Comparison of ENCODE assay signal across 8 mouse cellular contexts in the genomic region with DNA sequence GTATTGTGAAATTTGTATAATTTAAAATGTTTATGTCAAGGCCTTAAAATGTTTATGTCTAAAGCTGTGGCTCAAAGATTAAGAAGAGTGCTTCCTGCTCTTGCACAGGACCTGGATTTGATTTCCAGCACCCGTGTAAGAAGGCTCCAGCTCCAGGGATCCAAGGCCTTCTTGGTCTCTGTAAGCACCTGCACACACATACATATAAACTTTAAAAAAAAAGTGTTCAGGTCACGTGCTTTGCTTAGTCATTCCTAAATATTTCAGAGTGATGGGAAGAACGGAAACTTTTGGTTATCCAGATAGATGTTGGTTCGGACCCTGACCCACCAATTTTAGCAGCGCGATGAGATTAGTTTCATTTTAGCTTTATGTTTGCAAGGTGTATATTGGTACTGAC. TPM values are rescaled to one million over a fixed set of nuclear protein-coding genes. Genes with fewer than 3 reads are reported as not detected.
A peak's percentile ranks its signal among the peaks of the same experiment; 100 is the strongest.
DNase-seq lines count a peak whose midpoint lies in the region; ATAC-seq lines count a peak whose summit lies in the region.

No protein-coding gene starts in this region.

- no peak for ATAC-seq in erythroblast, adult 5-6 weeks (replicated peaks; ENCODE audit: low FRiP score, poor library complexity, severe bottlenecking)
- no peak for ATAC-seq in forebrain, embryonic 13.5 days
- ATAC-seq in liver, embryonic 15.5 days (ENCODE audit: insufficient read depth) = no peak
- ATAC-seq in megakaryocyte-erythroid progenitor cell, adult 5-6 weeks (replicated peaks; ENCODE audit: low FRiP score, low TSS enrichment, poor library complexity, severe bottlenecking) = no peak
- no peak for ATAC-seq in granulocyte monocyte progenitor cell, adult 5-6 weeks (replicated peaks; ENCODE audit: poor library complexity, severe bottlenecking)

- peaks cover 43% of the 10 kb centered on the region for H3K4me1 ChIP-seq in erythroblast, embryonic 14.5 days (ENCODE audit: control insufficient read depth)
- peaks cover 10% of the 10 kb centered on the region for H3K4me1 ChIP-seq in forebrain, embryonic 13.5 days
- peaks cover 31% of the 10 kb centered on the region for H3K4me1 ChIP-seq in liver, embryonic 15.5 days (replicated peaks)

- 72% methylated on average over 6 of the region's 6 CpGs for WGBS in forebrain, embryonic 13.5 days
- 62% methylated on average over 6 of the region's 6 CpGs for WGBS in liver, embryonic 15.5 days (ENCODE audit: insufficient replicate concordance)

- peak overlapping the region; percentile 88 for H3K4me3 ChIP-seq in erythroblast, embryonic 14.5 days (replicated peaks)
- H3K4me3 ChIP-seq in forebrain, embryonic 13.5 days = peak overlapping the region; percentile 71
- H3K4me3 ChIP-seq in liver, embryonic 15.5 days (replicated peaks) = peak overlapping the region; percentile 86

- DNase-seq in 416B (ENCODE audit: low read depth) = peak; percentile 54
- no peak for DNase-seq in layer of hippocampus, adult 11-12 months (ENCODE audit: low spot score)

- peak overlapping the region; percentile 86 for H3K9ac ChIP-seq in forebrain, embryonic 13.5 days
- H3K9ac ChIP-seq in liver, embryonic 15.5 days = no peak overlapping the region

- H3K4me2 ChIP-seq in forebrain, embryonic 13.5 days = peak overlapping the region; percentile 85
- H3K4me2 ChIP-seq in liver, embryonic 15.5 days = peak overlapping the region; percentile 98

- peak overlapping the region; percentile 97 for H3K27ac ChIP-seq in forebrain, embryonic 13.5 days
- H3K27ac ChIP-seq in liver, embryonic 15.5 days (replicated peaks) = peak overlapping the region; percentile 94

- H3K9me3 ChIP-seq in erythroblast, embryonic 14.5 days (ENCODE audit: control insufficient read depth, low read length) = peaks cover 2% of the 10 kb centered on the region
- no peaks in the 10 kb centered on the region for H3K9me3 ChIP-seq in forebrain, embryonic 13.5 days (replicated peaks)
- no peaks in the 10 kb centered on the region for H3K9me3 ChIP-seq in liver, embryonic 15.5 days (replicated peaks)

- peaks cover 2% of the 10 kb centered on the region for H3K36me3 ChIP-seq in erythroblast, embryonic 14.5 days (ENCODE audit: control insufficient read depth)
- H3K36me3 ChIP-seq in forebrain, embryonic 13.5 days (ENCODE audit: poor library complexity, severe bottlenecking) = 0 out of 2 replicates have a peak, but pooled peaks cover 4% of the 10 kb centered on the region
- no peaks in the 10 kb centered on the region for H3K36me3 ChIP-seq in liver, embryonic 15.5 days (replicated peaks)

- no peaks in the 10 kb centered on the region for H3K27me3 ChIP-seq in erythroblast, embryonic 14.5 days (ENCODE audit: control insufficient read depth)
- peaks cover 2% of the 10 kb centered on the region; the same call in 1 of the 2 replicates for H3K27me3 ChIP-seq in forebrain, embryonic 13.5 days
- no peaks in the 10 kb centered on the region for H3K27me3 ChIP-seq in liver, embryonic 15.5 days

RNA-seq across cellular contexts. Expression of a gene that starts 0.6 kb away (rescaled TPM):
- polyA plus RNA-seq in erythroblast, embryonic 14.5 days (2012) = 0.17 and 0.34 TPM in 2 replicates
- total RNA-seq in erythroblast, adult 5-6 weeks (2015; ENCODE audit: low replicate concordance) = 0.84 and 2.5 TPM in 2 replicates
- 0.51 and 1.1 TPM in 2 replicates for total RNA-seq in erythroblast, adult 5-6 weeks (2017; ENCODE audit: low replicate concordance)
- 6.3 and 6.4 TPM in 2 replicates for polyA plus RNA-seq in forebrain, embryonic 13.5 days (2015; fragmentation: Nextera tagmentation; extraction: Ambion mirVana)
- 1.8 and 2.0 TPM in 2 replicates for polyA plus RNA-seq in liver, embryonic 15.5 days (2015; fragmentation: Nextera tagmentation; extraction: Ambion mirVana)
- 5.8 and 7.0 TPM in 2 replicates for total RNA-seq in megakaryocyte-erythroid progenitor cell, adult 5-6 weeks (2014; fragmentation: Nextera tagmentation)
- 1.6 and 8.7 TPM in 2 replicates for total RNA-seq in megakaryocyte-erythroid progenitor cell, adult 5-6 weeks (2017)
- total RNA-seq in granulocyte monocyte progenitor cell, adult 5-6 weeks (2014; fragmentation: Nextera tagmentation) = 2.1 and 4.1 TPM in 2 replicates
- total RNA-seq in granulocyte monocyte progenitor cell, adult 5-6 weeks (2017) = 0.95 and 1.0 TPM in 2 replicates

RNA-seq across cellular contexts. Expression of a gene that starts 31.5 kb away (rescaled TPM):
- polyA plus RNA-seq in erythroblast, embryonic 14.5 days (2012) = not detected in 2 replicates
- total RNA-seq in erythroblast, adult 5-6 weeks (2015; ENCODE audit: low replicate concordance) = not detected in 2 replicates
- total RNA-seq in erythroblast, adult 5-6 weeks (2017; ENCODE audit: low replicate concordance) = not detected in 2 replicates
- 2.6 and 2.9 TPM in 2 replicates for polyA plus RNA-seq in forebrain, embryonic 13.5 days (2015; fragmentation: Nextera tagmentation; extraction: Ambion mirVana)
- polyA plus RNA-seq in liver, embryonic 15.5 days (2015; fragmentation: Nextera tagmentation; extraction: Ambion mirVana) = 0.24 TPM in 1 of 2 replicates, not detected in the other
- total RNA-seq in megakaryocyte-erythroid progenitor cell, adult 5-6 weeks (2014; fragmentation: Nextera tagmentation) = not detected in 2 replicates
- total RNA-seq in megakaryocyte-erythroid progenitor cell, adult 5-6 weeks (2017) = not detected in 2 replicates
- total RNA-seq in granulocyte monocyte progenitor cell, adult 5-6 weeks (2014; fragmentation: Nextera tagmentation) = 1.3 TPM in 1 of 2 replicates, not detected in the other
- total RNA-seq in granulocyte monocyte progenitor cell, adult 5-6 weeks (2017) = not detected in 2 replicates

RNA-seq across cellular contexts. Expression of a gene that starts 45.9 kb away (rescaled TPM):
- polyA plus RNA-seq in erythroblast, embryonic 14.5 days (2012) = 11.2 and 12.7 TPM in 2 replicates
- 4.0 and 23.1 TPM in 2 replicates for total RNA-seq in erythroblast, adult 5-6 weeks (2015; ENCODE audit: low replicate concordance)
- total RNA-seq in erythroblast, adult 5-6 weeks (2017; ENCODE audit: low replicate concordance) = 12.3 and 28.2 TPM in 2 replicates
- polyA plus RNA-seq in forebrain, embryonic 13.5 days (2015; fragmentation: Nextera tagmentation; extraction: Ambion mirVana) = 36.9 and 38.9 TPM in 2 replicates
- 9.8 and 10.5 TPM in 2 replicates for polyA plus RNA-seq in liver, embryonic 15.5 days (2015; fragmentation: Nextera tagmentation; extraction: Ambion mirVana)
- total RNA-seq in megakaryocyte-erythroid progenitor cell, adult 5-6 weeks (2014; fragmentation: Nextera tagmentation) = 20.1 and 24.5 TPM in 2 replicates
- 15.8 and 18.5 TPM in 2 replicates for total RNA-seq in megakaryocyte-erythroid progenitor cell, adult 5-6 weeks (2017)
- total RNA-seq in granulocyte monocyte progenitor cell, adult 5-6 weeks (2014; fragmentation: Nextera tagmentation) = 19.4 and 37.8 TPM in 2 replicates
- 3.5 and 15.6 TPM in 2 replicates for total RNA-seq in granulocyte monocyte progenitor cell, adult 5-6 weeks (2017)

RNA-seq across cellular contexts. Expression of a gene that starts 54.8 kb away (rescaled TPM):
- polyA plus RNA-seq in erythroblast, embryonic 14.5 days (2012) = 0.05 and 0.13 TPM in 2 replicates
- 3.6 and 5.6 TPM in 2 replicates for total RNA-seq in erythroblast, adult 5-6 weeks (2015; ENCODE audit: low replicate concordance)
- 3.9 and 4.7 TPM in 2 replicates for total RNA-seq in erythroblast, adult 5-6 weeks (2017; ENCODE audit: low replicate concordance)
- 7.2 and 11.0 TPM in 2 replicates for polyA plus RNA-seq in forebrain, embryonic 13.5 days (2015; fragmentation: Nextera tagmentation; extraction: Ambion mirVana)
- polyA plus RNA-seq in liver, embryonic 15.5 days (2015; fragmentation: Nextera tagmentation; extraction: Ambion mirVana) = 1.5 and 1.7 TPM in 2 replicates
- total RNA-seq in megakaryocyte-erythroid progenitor cell, adult 5-6 weeks (2014; fragmentation: Nextera tagmentation) = 14.3 and 22.2 TPM in 2 replicates
- total RNA-seq in megakaryocyte-erythroid progenitor cell, adult 5-6 weeks (2017) = 17.3 and 41.5 TPM in 2 replicates
- total RNA-seq in granulocyte monocyte progenitor cell, adult 5-6 weeks (2014; fragmentation: Nextera tagmentation) = 8.0 and 9.8 TPM in 2 replicates
- total RNA-seq in granulocyte monocyte progenitor cell, adult 5-6 weeks (2017) = 5.6 and 13.8 TPM in 2 replicates
